ENCODE assay signal across 22 mouse cellular contexts in genomic region chr5:103193700-103194099, GRCm38 (mm10). TPM values are rescaled to one million over a fixed set of nuclear protein-coding genes. Genes with fewer than 3 reads are reported as not detected.
DNase-seq lines count a peak whose midpoint lies in the region; ATAC-seq and TF ChIP-seq lines count a peak whose summit lies in the region.
"Had no signal": no experiment of that assay in that cellular context is flagged by ENCODE, and none has a peak within 500 bp of the region (broad histone marks: within the 10 kb centered on the region; RNA-seq: fewer than 3 reads in every experiment).

No protein-coding gene starts in this region.

- H3K27me3 ChIP-seq in hindbrain, embryonic 13.5 days, result no peaks in the 10 kb centered on the region
- H3K27me3 ChIP-seq in hindbrain, embryonic 14.5 days (ENCODE audit: control insufficient read depth, insufficient read depth, low read length), result no peaks in the 10 kb centered on the region
- no peaks in the 10 kb centered on the region for H3K27me3 ChIP-seq in lung, postnatal 0 days (replicated peaks; ENCODE audit: insufficient read depth, low read length)
- H3K27me3 ChIP-seq in intestine, embryonic 14.5 days (replicated peaks; ENCODE audit: control insufficient read depth, insufficient read depth, low read length), result no peaks in the 10 kb centered on the region
- no peaks in the 10 kb centered on the region for H3K27me3 ChIP-seq in stomach, postnatal 0 days (ENCODE audit: control insufficient read depth, insufficient read depth, low read length)
- H3K27me3 ChIP-seq: CH12.LX; liver, embryonic 13.5 days had no signal

- 65% methylated on average over 3 of the region's 3 CpGs for whole genome bisulfite sequencing in hindbrain, embryonic 13.5 days
- WGBS in hindbrain, embryonic 14.5 days, result 60% methylated on average over 3 of the region's 3 CpGs
- WGBS in lung, postnatal 0 days, result 48% methylated on average over 3 of the region's 3 CpGs
- WGBS in lung, adult 2 months, result 51% methylated on average over 3 of the region's 3 CpGs
- 54% methylated on average over 3 of the region's 3 CpGs for WGBS in intestine, embryonic 14.5 days
- 40% methylated on average over 3 of the region's 3 CpGs for WGBS in stomach, postnatal 0 days

- peak; percentile 40; the same call in 1 of the 2 replicates for ATAC-seq in hindbrain, embryonic 13.5 days (ENCODE audit: low FRiP score)
- no peak for ATAC-seq in hindbrain, embryonic 14.5 days (ENCODE audit: low FRiP score)
- ATAC-seq in lung, postnatal 0 days, result no peak; the same call in 1 of the 2 replicates
- ATAC-seq in intestine, embryonic 14.5 days (replicated peaks; ENCODE audit: low FRiP score, low TSS enrichment, low read depth), result 0 out of 2 replicates have a peak, but pooled peaks have one; percentile 43
- peak; percentile 96 for ATAC-seq in stomach, postnatal 0 days (ENCODE audit: low FRiP score, low TSS enrichment)
- ATAC-seq: forebrain, postnatal 0 days had no signal

- TF ChIP-seq POLR2A in lung, adult 2 months (IDR thresholded peaks at IDR 0.05; ENCODE audit: borderline replicate concordance, extremely low read depth, low read depth, low read length), result no peak

- H3K36me3 ChIP-seq in hindbrain, embryonic 13.5 days, result no peaks in the 10 kb centered on the region
- no peaks in the 10 kb centered on the region for H3K36me3 ChIP-seq in hindbrain, embryonic 14.5 days (replicated peaks; ENCODE audit: control insufficient read depth, insufficient read depth)
- H3K36me3 ChIP-seq in lung, postnatal 0 days (ENCODE audit: insufficient read depth, low read length), result no peaks in the 10 kb centered on the region
- no peaks in the 10 kb centered on the region for H3K36me3 ChIP-seq in intestine, embryonic 14.5 days (ENCODE audit: control insufficient read depth, insufficient read depth, low read length)
- no peaks in the 10 kb centered on the region for H3K36me3 ChIP-seq in stomach, postnatal 0 days (ENCODE audit: control insufficient read depth, insufficient read depth, low read length)
- H3K36me3 ChIP-seq: forebrain, embryonic 10.5 days; limb, embryonic 10.5 days; liver, embryonic 13.5 days had no signal

- no peak overlapping the region for H3K9ac ChIP-seq in hindbrain, embryonic 13.5 days
- H3K9ac ChIP-seq in hindbrain, embryonic 14.5 days, result no peak overlapping the region
- H3K9ac ChIP-seq in lung, postnatal 0 days (replicated peaks; ENCODE audit: low read depth), result no peak overlapping the region
- no peak overlapping the region for H3K9ac ChIP-seq in intestine, embryonic 14.5 days (ENCODE audit: low read length)
- H3K9ac ChIP-seq in stomach, postnatal 0 days (ENCODE audit: low read length), result no peak overlapping the region
- H3K9ac ChIP-seq: forebrain, postnatal 0 days; liver, embryonic 13.5 days had no signal

- no peak overlapping the region for H3K4me3 ChIP-seq in hindbrain, embryonic 13.5 days
- no peak overlapping the region for H3K4me3 ChIP-seq in hindbrain, embryonic 14.5 days (replicated peaks; ENCODE audit: low read length)
- H3K4me3 ChIP-seq in lung, postnatal 0 days (ENCODE audit: low read depth, low read length), result no peak overlapping the region
- no peak overlapping the region for H3K4me3 ChIP-seq in lung, adult 2 months (replicated peaks; ENCODE audit: extremely low read depth, low read depth, low read length)
- no peak overlapping the region for H3K4me3 ChIP-seq in intestine, embryonic 14.5 days (ENCODE audit: low read depth, low read length)
- H3K4me3 ChIP-seq in stomach, postnatal 0 days (ENCODE audit: low read depth, low read length), result no peak overlapping the region
- H3K4me3 ChIP-seq: forebrain, embryonic 10.5 days; limb, embryonic 10.5 days; liver, embryonic 13.5 days had no signal

- no peak overlapping the region for H3K4me2 ChIP-seq in hindbrain, embryonic 13.5 days
- H3K4me2 ChIP-seq in hindbrain, embryonic 14.5 days (replicated peaks), result no peak overlapping the region
- H3K4me2 ChIP-seq in lung, postnatal 0 days (replicated peaks; ENCODE audit: low read depth, low read length), result no peak overlapping the region
- no peak overlapping the region for H3K4me2 ChIP-seq in intestine, embryonic 14.5 days (ENCODE audit: low read length)
- no peak overlapping the region for H3K4me2 ChIP-seq in stomach, postnatal 0 days (replicated peaks; ENCODE audit: low read depth)
- H3K4me2 ChIP-seq: heart, embryonic 11.5 days; liver, embryonic 13.5 days had no signal

- H3K4me1 ChIP-seq in hindbrain, embryonic 13.5 days (replicated peaks), result peaks cover 48% of the 10 kb centered on the region
- H3K4me1 ChIP-seq in hindbrain, embryonic 14.5 days (replicated peaks; ENCODE audit: control insufficient read depth, insufficient read depth, low read length), result peaks cover 20% of the 10 kb centered on the region
- no peaks in the 10 kb centered on the region for H3K4me1 ChIP-seq in lung, postnatal 0 days (ENCODE audit: insufficient read depth, low read depth, low read length)
- H3K4me1 ChIP-seq in lung, adult 2 months (ENCODE audit: control insufficient read depth, insufficient read depth, low read length), result no peaks in the 10 kb centered on the region
- H3K4me1 ChIP-seq in intestine, embryonic 14.5 days (replicated peaks; ENCODE audit: control insufficient read depth, insufficient read depth, low read length), result peaks cover 5% of the 10 kb centered on the region; the same call in 1 of the 2 replicates
- H3K4me1 ChIP-seq in stomach, postnatal 0 days (replicated peaks; ENCODE audit: control insufficient read depth, insufficient read depth), result no peaks in the 10 kb centered on the region
- H3K4me1 ChIP-seq: limb, embryonic 10.5 days; liver, embryonic 13.5 days had no signal

- DNase-seq in hindbrain, embryonic 14.5 days (ENCODE audit: low spot score), result no peak
- DNase-seq in lung, postnatal 0 days (ENCODE audit: low spot score), result peak; percentile 19
- DNase-seq in lung, adult 2 months, result no peak
- no peak for DNase-seq in intestine, embryonic 14.5 days (ENCODE audit: low spot score)
- peak; percentile 63 for DNase-seq in stomach, postnatal 0 days (ENCODE audit: low spot score)
- no peak for DNase-seq in gastrocnemius, postnatal 25 days
- DNase-seq: cerebellum, adult 2 months; forebrain, postnatal 0 days; heart, postnatal 10 days; liver, embryonic 13.5 days; lung, postnatal 10 days; right cerebral cortex, adult 18-20 months; thymus, postnatal 36 days had no signal

- no peak for TF ChIP-seq EP300 in lung, postnatal 0 days (IDR thresholded peaks at IDR 0.05)
- TF ChIP-seq EP300 in stomach, postnatal 0 days (optimal IDR thresholded peaks at IDR 0.05), result no peak

- TF ChIP-seq CTCF in lung, postnatal 0 days (IDR thresholded peaks at IDR 0.05), result no peak
- no peak for TF ChIP-seq CTCF in lung, adult 2 months (IDR thresholded peaks at IDR 0.05; ENCODE audit: insufficient read depth, low read length)
- no peak for TF ChIP-seq CTCF in stomach, postnatal 0 days (IDR thresholded peaks at IDR 0.05; ENCODE audit: low read depth)

- H3K9me3 ChIP-seq in hindbrain, embryonic 13.5 days, result no peaks in the 10 kb centered on the region
- no peaks in the 10 kb centered on the region for H3K9me3 ChIP-seq in hindbrain, embryonic 14.5 days (ENCODE audit: control insufficient read depth, low read length)
- no peaks in the 10 kb centered on the region for H3K9me3 ChIP-seq in lung, postnatal 0 days (ENCODE audit: low read length)
- no peaks in the 10 kb centered on the region for H3K9me3 ChIP-seq in intestine, embryonic 14.5 days (ENCODE audit: control insufficient read depth, low read length)
- H3K9me3 ChIP-seq in stomach, postnatal 0 days (ENCODE audit: control insufficient read depth, low read length), result no peaks in the 10 kb centered on the region
- H3K9me3 ChIP-seq: forebrain, embryonic 10.5 days; limb, embryonic 10.5 days; liver, embryonic 13.5 days had no signal

- H3K27ac ChIP-seq in hindbrain, embryonic 13.5 days, result peak overlapping the region; percentile 72
- H3K27ac ChIP-seq in hindbrain, embryonic 14.5 days, result no peak overlapping the region
- no peak overlapping the region for H3K27ac ChIP-seq in lung, postnatal 0 days (ENCODE audit: low read length)
- H3K27ac ChIP-seq in intestine, embryonic 14.5 days (ENCODE audit: low read depth), result no peak overlapping the region
- no peak overlapping the region for H3K27ac ChIP-seq in stomach, postnatal 0 days (replicated peaks)
- H3K27ac ChIP-seq: forebrain, embryonic 10.5 days; kidney, postnatal 0 days; limb, embryonic 10.5 days; liver, embryonic 13.5 days had no signal

RNA-seq across cellular contexts. Expression of gene Mapk10, which starts 17.4 kb away (rescaled TPM):
- 88.8 and 101 TPM in 2 replicates for polyA plus RNA-seq in hindbrain, embryonic 13.5 days (2015; fragmentation: Nextera tagmentation; extraction: Ambion mirVana)
- polyA plus RNA-seq in hindbrain, embryonic 14.5 days (2014; fragmentation: Nextera tagmentation; extraction: Ambion mirVana), result 86.6 and 107 TPM in 2 replicates
- 0.66 and 1.0 TPM in 2 replicates for polyA plus RNA-seq in lung, postnatal 0 days (2015; fragmentation: Nextera tagmentation; extraction: Ambion mirVana)
- polyA plus RNA-seq in lung, adult 2 months (2012; rRNA removed), result 1.1 and 1.2 TPM in 2 replicates
- 8.8 and 9.6 TPM in 2 replicates for polyA plus RNA-seq in intestine, embryonic 14.5 days (2014; fragmentation: Nextera tagmentation; extraction: Ambion mirVana)
- 2.2 TPM in 2 replicates for polyA plus RNA-seq in stomach, postnatal 0 days (2015; fragmentation: Nextera tagmentation; extraction: Ambion mirVana)
- 1 to 10 TPM in 1 of 2 experiments, under 1 TPM in 1; 0.95 to 1.3 TPM for total RNA-seq in gastrocnemius, postnatal 25 days (2021)
- total RNA-seq: megakaryocyte-erythroid progenitor cell, adult 5-6 weeks; MEL; monocyte, adult 5-6 weeks had no signal

Comparison
In these comparisons a context has a peak if more than half of its experiments do, and no peak if none do; other contexts are left out.
1. ATAC-seq: peak in hindbrain, embryonic 13.5 days (single experiment), intestine, embryonic 14.5 days (single experiment) and stomach, postnatal 0 days (single experiment); none in hindbrain, embryonic 14.5 days (single experiment) and lung, postnatal 0 days (single experiment).
2. DNase-seq: peak in lung, postnatal 0 days (single experiment) and stomach, postnatal 0 days (single experiment); none in hindbrain, embryonic 14.5 days (single experiment), lung, adult 2 months (single experiment), intestine, embryonic 14.5 days (single experiment) and gastrocnemius, postnatal 25 days (single experiment).